Comparison of ENCODE assay signal across 8 mouse cellular contexts in genomic region chr17:43460245-43461181, GRCm38 (mm10). TPM values are rescaled to one million over a fixed set of nuclear protein-coding genes. Genes with fewer than 3 reads are reported as not detected.
A peak's percentile ranks its signal among the peaks of the same experiment; 100 is the strongest.
DNase-seq lines count a peak whose midpoint lies in the region; ATAC-seq and TF ChIP-seq lines count a peak whose summit lies in the region.

No protein-coding gene starts in this region.

- no peak overlapping the region for H3K27ac ChIP-seq in ES-Bruce4 (ENCODE audit: insufficient read depth, low read length)
- no peak overlapping the region for H3K27ac ChIP-seq in forebrain, embryonic 16.5 days (ENCODE audit: low read length)
- no peak overlapping the region for H3K27ac ChIP-seq in lung, embryonic 14.5 days (ENCODE audit: low read depth)

- H3K4me1 ChIP-seq in ES-Bruce4 (ENCODE audit: control insufficient read depth, insufficient read depth, low read length) = no peaks in the 10 kb centered on the region
- peaks cover 9% of the 10 kb centered on the region for H3K4me1 ChIP-seq in forebrain, embryonic 16.5 days (replicated peaks; ENCODE audit: control insufficient read depth, insufficient read depth, low read length)
- H3K4me1 ChIP-seq in lung, embryonic 14.5 days (ENCODE audit: insufficient read depth) = no peaks in the 10 kb centered on the region

- peak overlapping the region; percentile 13; the same call in 1 of the 2 replicates for H3K4me2 ChIP-seq in forebrain, embryonic 16.5 days (ENCODE audit: low read length)
- peak overlapping the region; percentile 25 for H3K4me2 ChIP-seq in lung, embryonic 14.5 days

- H3K36me3 ChIP-seq in ES-Bruce4 (ENCODE audit: control insufficient read depth, insufficient read depth, low read length, poor library complexity, severe bottlenecking) = no peaks in the 10 kb centered on the region
- no peaks in the 10 kb centered on the region for H3K36me3 ChIP-seq in forebrain, embryonic 16.5 days (ENCODE audit: control insufficient read depth, insufficient read depth)
- H3K36me3 ChIP-seq in lung, embryonic 14.5 days (ENCODE audit: insufficient read depth) = no peaks in the 10 kb centered on the region

- no peak overlapping the region for H3K4me3 ChIP-seq in ES-Bruce4 (ENCODE audit: low read depth, low read length)
- no peak overlapping the region for H3K4me3 ChIP-seq in forebrain, embryonic 16.5 days (replicated peaks; ENCODE audit: low read length)
- H3K4me3 ChIP-seq in lung, embryonic 14.5 days (ENCODE audit: low read depth, low read length) = no peak overlapping the region

- DNase-seq in cerebellum, adult 11-12 months = peak; percentile 9
- peak; percentile 77 to 79 for DNase-seq in heart, postnatal 36 days
- DNase-seq in layer of hippocampus, adult 8-10 months (ENCODE audit: low spot score in 2 of 2) = peak; percentile 21 to 65
- peak; percentile 96 for DNase-seq in lung, embryonic 14.5 days
- DNase-seq in ovary, postnatal 10 days (ENCODE audit: low spot score) = peak; percentile 41
- DNase-seq in thymus, postnatal 10 days (ENCODE audit: low spot score in 2 of 2) = peak; percentile 28 to 57

- intact Hi-C loops in heart, postnatal 36 days (cut with DNase I) = loop anchor here (1.0 to 5.0 kb wide), 3 partner anchors 134 to 383 kb away; no protein-coding TSS in a partner anchor

- TF ChIP-seq EP300 in ES-Bruce4 (IDR thresholded peaks at IDR 0.05; ENCODE audit: insufficient read depth, low read depth, low read length) = no peak

- H3K27me3 ChIP-seq in ES-Bruce4 (ENCODE audit: control insufficient read depth, insufficient read depth, low read length, poor library complexity, severe bottlenecking) = no peaks in the 10 kb centered on the region
- no peaks in the 10 kb centered on the region for H3K27me3 ChIP-seq in forebrain, embryonic 16.5 days (replicated peaks; ENCODE audit: control insufficient read depth, insufficient read depth, low read length)
- no peaks in the 10 kb centered on the region for H3K27me3 ChIP-seq in lung, embryonic 14.5 days (ENCODE audit: insufficient read depth, low read length)

- 34% methylated on average over 19 of the region's 19 CpGs for WGBS in forebrain, embryonic 16.5 days
- 30% methylated on average over 19 of the region's 19 CpGs for WGBS in lung, embryonic 14.5 days

- peak; percentile 93 for ATAC-seq in forebrain, embryonic 16.5 days
- ATAC-seq in lung, embryonic 14.5 days (ENCODE audit: insufficient read depth) = peak; percentile 94

- H3K9me3 ChIP-seq in ES-Bruce4 (replicated peaks; ENCODE audit: control insufficient read depth, insufficient read depth, low read length, poor library complexity, severe bottlenecking) = no peaks in the 10 kb centered on the region; the same call in 1 of the 2 replicates
- no peaks in the 10 kb centered on the region for H3K9me3 ChIP-seq in forebrain, embryonic 16.5 days (ENCODE audit: control insufficient read depth, low read length)
- no peaks in the 10 kb centered on the region for H3K9me3 ChIP-seq in lung, embryonic 14.5 days (ENCODE audit: low read depth, low read length)

- TF ChIP-seq POLR2A in ES-Bruce4 (IDR thresholded peaks at IDR 0.05; ENCODE audit: insufficient read depth, low read length) = no peak

- peak; percentile 88 for TF ChIP-seq CTCF in ES-Bruce4 (IDR thresholded peaks at IDR 0.05; ENCODE audit: low read depth, low read length)
- peak; percentile 98 for TF ChIP-seq CTCF in lung, embryonic 14.5 days (IDR thresholded peaks at IDR 0.05; ENCODE audit: low read depth)

- no peak overlapping the region for H3K9ac ChIP-seq in ES-Bruce4 (ENCODE audit: low read depth, poor library complexity, severe bottlenecking)
- H3K9ac ChIP-seq in forebrain, embryonic 16.5 days (replicated peaks; ENCODE audit: low read depth, low read length) = no peak overlapping the region
- no peak overlapping the region for H3K9ac ChIP-seq in lung, embryonic 14.5 days

RNA-seq across cellular contexts. Expression of gene Mep1a, which starts 42.1 kb away (rescaled TPM):
- not detected in 2 replicates for polyA plus RNA-seq in ES-Bruce4 (2011; ENCODE audit: insufficient read depth, insufficient read length, low read depth, missing spikeins)
- 0.11 TPM in 1 of 2 replicates, not detected in the other for polyA plus RNA-seq in forebrain, embryonic 16.5 days (2015; fragmentation: Nextera tagmentation; extraction: Ambion mirVana)
- not detected for total RNA-seq in heart, postnatal 36 days (2021)
- not detected for total RNA-seq in layer of hippocampus, adult 8-10 months (2022)
- polyA plus RNA-seq in lung, embryonic 14.5 days (2014; fragmentation: Nextera tagmentation; extraction: Ambion mirVana) = not detected in 2 replicates

Comparison
In these comparisons a context has a peak if more than half of its experiments do, and no peak if none do; other contexts are left out.
1. DNase-seq: peak in every context shown above with its lines; median percentile 96 in lung, embryonic 14.5 days; 78 in heart, postnatal 36 days; 43 in layer of hippocampus, adult 8-10 months; 42 in thymus, postnatal 10 days; 41 in ovary, postnatal 10 days; 9 in cerebellum, adult 11-12 months.